Mouse (Mus musculus) heart, postnatal 36 days (tissue): Measurements from ENCODE around the gene Dph6. TPM values are rescaled to one million over a fixed set of nuclear protein-coding genes. Genes with fewer than 3 reads are reported as not detected.

Experiments
- DNase-seq, 2 experiments: peaks; one replicate each; pipeline ENCODE4 v3.0.0; 2021 to 2022
- intact Hi-C: fragments of 180-260 bp; cut with DNase I; formaldehyde crosslinking; loops from one replicate; pipeline ENCODE4 v1.15.1; 2025
- total RNA-seq, 2 experiments: library from RNA; stranded (reverse); gene quantifications; 2 replicates each; pipeline ENCODE4 v1.2.3; 2021

Dph6 gene
- total RNA-seq, 2 experiments from 2014 or later = 6.1 to 8.3 TPM

GRCm38 (mm10) chr2:114543000-114543622 is 111.7 kb downstream of the Dph6 start:
- DNase-seq = no peak
- intact Hi-C loops = no loop called here

- intact Hi-C loops = no loop called here
- DNase-seq = no peak
Measured at GRCm38 (mm10) chr2:114542325-114542724, 112.4 kb downstream of the Dph6 start.

GRCm38 (mm10) chr2:114540416-114540815 is 114.3 kb downstream of the Dph6 start:
- DNase-seq = no peak
- intact Hi-C loops = no loop called here

GRCm38 (mm10) chr2:114536032-114536431 is 118.7 kb downstream of the Dph6 start:
- DNase-seq = no peak
- intact Hi-C loops = no loop called here

GRCm38 (mm10) chr2:114531010-114531756 is 123.6 kb downstream of the Dph6 start:
- intact Hi-C loops = no loop called here
- no peak for DNase-seq

GRCm38 (mm10) chr2:114520414-114520813 is 134.3 kb downstream of the Dph6 start:
- DNase-seq = no peak
- intact Hi-C loops = no loop called here

- intact Hi-C loops = no loop called here
- DNase-seq = no peak
Measured at GRCm38 (mm10) chr2:114519907-114520306, 134.9 kb downstream of the Dph6 start.

GRCm38 (mm10) chr2:114492398-114492797 is 162.4 kb downstream of the Dph6 start:
- DNase-seq = no peak
- intact Hi-C loops = no loop called here

GRCm38 (mm10) chr2:114491907-114492306 is 162.9 kb downstream of the Dph6 start:
- intact Hi-C loops = no loop called here
- DNase-seq = no peak

- DNase-seq = no peak
- intact Hi-C loops = no loop called here
Measured at GRCm38 (mm10) chr2:114486980-114487379, 167.8 kb downstream of the Dph6 start.
